Mouse (Mus musculus): Measurements from ENCODE around the gene Slc9b1. TPM values are rescaled to one million over a fixed set of nuclear protein-coding genes. Genes with fewer than 3 reads are reported as not detected.

The Slc9b1 gene
- polyA plus RNA-seq, 1 experiment from 2014 or later = not detected

DNA sequence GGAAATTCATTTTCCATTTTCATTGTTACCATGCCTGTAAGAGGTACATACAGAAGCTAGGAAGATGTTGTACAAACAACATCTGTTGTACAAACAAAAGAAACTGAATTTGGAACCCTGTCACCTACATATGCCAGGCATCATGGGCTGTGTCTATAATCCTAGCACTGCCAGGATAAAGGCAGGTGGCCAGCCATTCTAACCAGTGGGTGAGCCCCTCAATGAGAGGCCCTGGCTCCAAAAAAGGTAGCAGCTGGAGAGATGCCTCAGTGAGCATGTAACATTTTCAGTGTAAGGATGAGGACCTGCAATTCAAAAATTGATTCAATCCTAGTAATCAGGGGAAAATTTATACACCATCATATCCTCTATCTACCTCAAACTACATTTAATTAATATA, 1.2 kb downstream of the Slc9b1 start:
- H3K4me3 ChIP-seq (ENCODE audit: low read depth, low read length) = no peak overlapping the region
- no peaks in the 10 kb centered on the region for H3K4me1 ChIP-seq (ENCODE audit: control insufficient read depth, insufficient read depth, low read length)
- H3K36me3 ChIP-seq (ENCODE audit: control insufficient read depth, insufficient read depth, low read length) = no peaks in the 10 kb centered on the region
- H3K27me3 ChIP-seq (replicated peaks; ENCODE audit: control insufficient read depth, insufficient read depth, low read length) = no peaks in the 10 kb centered on the region
- no peak overlapping the region for H3K4me2 ChIP-seq (ENCODE audit: low read length)
- DNase-seq (ENCODE audit: low spot score) = no peak
- no peak overlapping the region for H3K9ac ChIP-seq (ENCODE audit: low read length)
- H3K9me3 ChIP-seq (replicated peaks; ENCODE audit: control insufficient read depth, low read length) = no peaks in the 10 kb centered on the region
- no peak overlapping the region for H3K27ac ChIP-seq (ENCODE audit: low read depth, low read length)
- ATAC-seq = no peak

- Histone ChIP-seq H3K27me3 (replicated peaks; ENCODE audit: control insufficient read depth, insufficient read depth, low read length) (no peaks in the 10 kb centered on the region), H3K4me3 (ENCODE audit: low read depth, low read length) (no peak overlapping the region), H3K4me1 (ENCODE audit: control insufficient read depth, insufficient read depth, low read length) (no peaks in the 10 kb centered on the region), H3K9me3 (replicated peaks; ENCODE audit: control insufficient read depth, low read length) (no peaks in the 10 kb centered on the region), H3K4me2 (ENCODE audit: low read length) (no peak overlapping the region), H3K27ac (ENCODE audit: low read depth, low read length) (no peak overlapping the region), H3K36me3 (ENCODE audit: control insufficient read depth, insufficient read depth, low read length) (no peaks in the 10 kb centered on the region), H3K9ac (ENCODE audit: low read length) (no peak overlapping the region)
- 97% methylated on average over 3 of the region's 3 CpGs for WGBS
- ATAC-seq = no peak
- DNase-seq (ENCODE audit: low spot score) = no peak
These were observed 4.0 kb downstream of the Slc9b1 start for GRCm38 (mm10) chr3:135351857-135352256.

GRCm38 (mm10) chr3:135357394-135357793, 9.6 kb downstream of the Slc9b1 start:
- ATAC-seq (no peak), DNase-seq (ENCODE audit: low spot score) (no peak)
- 95% methylated on average over 4 of the region's 4 CpGs for WGBS
- Histone ChIP-seq H3K9ac (ENCODE audit: low read length) (no peak overlapping the region), H3K36me3 (ENCODE audit: control insufficient read depth, insufficient read depth, low read length) (no peaks in the 10 kb centered on the region), H3K9me3 (replicated peaks; ENCODE audit: control insufficient read depth, low read length) (no peaks in the 10 kb centered on the region), H3K27ac (ENCODE audit: low read depth, low read length) (no peak overlapping the region), H3K4me1 (ENCODE audit: control insufficient read depth, insufficient read depth, low read length) (no peaks in the 10 kb centered on the region), H3K4me3 (ENCODE audit: low read depth, low read length) (no peak overlapping the region), H3K27me3 (replicated peaks; ENCODE audit: control insufficient read depth, insufficient read depth, low read length) (no peaks in the 10 kb centered on the region), H3K4me2 (ENCODE audit: low read length) (no peak overlapping the region)

DNA sequence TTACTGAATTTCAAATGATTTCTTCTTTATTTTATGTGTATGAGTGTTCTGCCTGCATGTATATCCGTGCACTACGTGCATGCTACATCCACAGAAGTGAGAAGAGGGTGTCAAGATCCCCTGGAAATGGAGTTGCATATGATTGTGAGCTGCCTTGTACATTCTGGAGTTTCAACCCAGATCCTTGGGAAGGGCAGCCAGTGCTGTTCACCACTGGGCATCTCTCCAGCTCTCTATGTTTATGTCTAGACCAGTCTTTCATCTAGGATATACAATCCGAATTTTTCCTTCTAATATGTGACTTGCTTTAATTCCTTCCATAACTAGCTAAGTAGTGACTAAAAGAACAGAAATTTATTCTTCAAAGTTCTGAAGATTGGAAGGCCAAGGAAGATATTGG, 28.0 kb downstream of the Slc9b1 start:
- Histone ChIP-seq H3K4me3 (ENCODE audit: low read depth, low read length) (no peak overlapping the region), H3K9ac (ENCODE audit: low read length) (no peak overlapping the region), H3K27ac (ENCODE audit: low read depth, low read length) (no peak overlapping the region), H3K4me2 (ENCODE audit: low read length) (no peak overlapping the region), H3K36me3 (ENCODE audit: control insufficient read depth, insufficient read depth, low read length) (no peaks in the 10 kb centered on the region), H3K27me3 (replicated peaks; ENCODE audit: control insufficient read depth, insufficient read depth, low read length) (no peaks in the 10 kb centered on the region), H3K4me1 (ENCODE audit: control insufficient read depth, insufficient read depth, low read length) (no peaks in the 10 kb centered on the region), H3K9me3 (replicated peaks; ENCODE audit: control insufficient read depth, low read length) (no peaks in the 10 kb centered on the region)
- no peak for ATAC-seq
- DNase-seq (ENCODE audit: low spot score) = no peak
- 80% methylated on average over 3 of the region's 3 CpGs for WGBS

DNA sequence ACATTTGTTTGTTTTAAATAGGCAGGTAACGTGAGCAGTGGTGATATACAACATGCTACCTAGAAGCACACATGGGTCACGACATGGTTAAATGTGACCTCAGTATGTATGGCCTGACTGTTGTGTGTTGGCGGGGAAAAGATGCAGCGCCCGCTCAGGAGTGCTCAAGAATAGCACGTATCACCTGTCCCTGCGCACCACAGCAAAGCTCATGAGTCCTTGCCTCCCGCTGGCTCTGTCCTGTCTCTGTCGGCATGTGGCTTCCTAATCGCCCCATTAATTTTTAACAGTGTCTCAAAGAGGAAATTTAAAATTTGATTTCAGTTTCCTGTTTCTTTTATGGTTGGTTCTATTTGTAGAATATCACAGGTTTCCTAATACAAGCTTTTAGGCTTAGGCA, 29.6 kb downstream of the Slc9b1 start:
- Histone ChIP-seq H3K9ac (ENCODE audit: low read length) (no peak overlapping the region), H3K9me3 (replicated peaks; ENCODE audit: control insufficient read depth, low read length) (no peaks in the 10 kb centered on the region), H3K4me1 (ENCODE audit: control insufficient read depth, insufficient read depth, low read length) (no peaks in the 10 kb centered on the region), H3K4me2 (ENCODE audit: low read length) (no peak overlapping the region), H3K36me3 (ENCODE audit: control insufficient read depth, insufficient read depth, low read length) (no peaks in the 10 kb centered on the region), H3K27me3 (replicated peaks; ENCODE audit: control insufficient read depth, insufficient read depth, low read length) (no peaks in the 10 kb centered on the region), H3K4me3 (ENCODE audit: low read depth, low read length) (no peak overlapping the region), H3K27ac (ENCODE audit: low read depth, low read length) (no peak overlapping the region)
- WGBS = 86% methylated on average over 10 of the region's 10 CpGs
- ATAC-seq (no peak), DNase-seq (ENCODE audit: low spot score) (no peak)

DNA sequence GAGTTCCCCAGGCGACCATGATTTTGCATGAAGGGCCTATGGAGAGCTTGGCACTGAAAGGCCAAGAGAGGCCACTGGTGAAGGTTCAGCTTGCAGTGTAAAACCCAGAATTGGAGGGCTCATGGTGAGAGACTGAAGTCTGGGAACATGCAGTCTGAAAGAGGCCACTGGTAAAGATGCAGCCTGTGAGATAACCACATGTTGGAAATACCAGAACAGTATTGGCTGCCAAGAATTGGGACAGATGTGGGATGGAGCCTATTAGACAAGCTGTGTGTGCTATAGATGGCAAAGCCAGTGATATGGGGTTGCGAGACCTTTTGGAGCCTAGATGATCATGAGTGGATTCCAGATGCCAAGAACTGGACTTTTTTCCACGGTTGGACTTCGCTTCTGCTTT, 32.0 kb downstream of the Slc9b1 start:
- no peak for DNase-seq (ENCODE audit: low spot score)
- WGBS = 97% methylated on average over 4 of the region's 4 CpGs

DNA sequence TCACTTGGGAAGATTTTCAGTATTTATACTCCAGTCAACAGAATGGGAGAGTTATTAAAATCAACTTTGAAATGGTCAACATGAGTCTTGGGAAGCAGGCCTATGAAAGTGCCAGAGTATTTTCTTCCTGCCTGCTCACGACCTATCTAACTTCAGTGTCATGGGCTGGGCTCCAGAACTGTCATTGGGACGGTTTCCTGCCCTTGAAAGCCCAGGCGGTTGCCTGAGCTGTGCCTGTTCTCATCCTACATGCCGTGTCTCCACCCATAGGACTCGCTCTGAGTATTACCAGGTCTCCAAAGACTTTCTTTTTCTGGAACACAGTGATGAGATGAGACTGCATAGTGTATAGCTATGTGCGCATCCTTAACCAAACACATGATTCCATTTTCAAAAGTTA, 45.4 kb downstream of the Slc9b1 start:
- no peaks in the 10 kb centered on the region for H3K9me3 ChIP-seq (replicated peaks; ENCODE audit: control insufficient read depth, low read length)

More for the DNA sequence above, 32.0 kb downstream of the Slc9b1 start:
- Histone ChIP-seq H3K27me3 (replicated peaks; ENCODE audit: control insufficient read depth, insufficient read depth, low read length) (no peaks in the 10 kb centered on the region), H3K9ac (ENCODE audit: low read length) (no peak overlapping the region), H3K4me1 (ENCODE audit: control insufficient read depth, insufficient read depth, low read length) (no peaks in the 10 kb centered on the region), H3K9me3 (replicated peaks; ENCODE audit: control insufficient read depth, low read length) (no peaks in the 10 kb centered on the region), H3K27ac (ENCODE audit: low read depth, low read length) (no peak overlapping the region), H3K36me3 (ENCODE audit: control insufficient read depth, insufficient read depth, low read length) (no peaks in the 10 kb centered on the region), H3K4me2 (ENCODE audit: low read length) (no peak overlapping the region), H3K4me3 (ENCODE audit: low read depth, low read length) (no peak overlapping the region)
- no peak for ATAC-seq

DNA sequence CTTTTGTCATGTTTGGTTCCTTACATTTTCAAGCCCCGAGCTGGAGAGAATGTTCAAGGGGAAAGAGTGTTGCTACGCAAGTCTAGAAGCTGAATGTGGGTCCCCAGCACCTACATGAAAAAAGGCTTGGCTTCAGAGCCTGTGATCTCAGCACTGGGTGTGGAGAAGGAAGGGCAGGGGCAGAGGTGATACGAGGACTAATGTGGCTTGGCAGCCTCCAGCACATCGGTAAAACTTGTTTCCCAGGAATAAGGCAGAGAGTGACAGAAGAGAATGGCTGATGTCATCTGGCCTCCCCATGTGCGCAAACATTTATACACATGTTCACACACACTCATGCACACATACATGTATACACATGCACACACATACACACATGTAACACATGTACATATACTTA, 47.3 kb downstream of the Slc9b1 start:
- 0 out of 2 replicates have a peak, but pooled peaks cover 3% of the 10 kb centered on the region for H3K4me1 ChIP-seq (ENCODE audit: control insufficient read depth, insufficient read depth, low read length)
- no peak overlapping the region for H3K4me2 ChIP-seq (ENCODE audit: low read length)
- H3K9me3 ChIP-seq (replicated peaks; ENCODE audit: control insufficient read depth, low read length) = no peaks in the 10 kb centered on the region
- DNase-seq (ENCODE audit: low spot score) (no peak), ATAC-seq (no peak)
- H3K27me3 ChIP-seq (replicated peaks; ENCODE audit: control insufficient read depth, insufficient read depth, low read length) = no peaks in the 10 kb centered on the region
- no peaks in the 10 kb centered on the region for H3K36me3 ChIP-seq (ENCODE audit: control insufficient read depth, insufficient read depth, low read length)
- no peak overlapping the region for H3K9ac ChIP-seq (ENCODE audit: low read length)
- no peak overlapping the region for H3K27ac ChIP-seq (ENCODE audit: low read depth, low read length)
- no peak overlapping the region for H3K4me3 ChIP-seq (ENCODE audit: low read depth, low read length)
- 88% methylated on average over 5 of the region's 5 CpGs for whole genome bisulfite sequencing

More for the DNA sequence above, 45.4 kb downstream of the Slc9b1 start:
- Histone ChIP-seq H3K27me3 (replicated peaks; ENCODE audit: control insufficient read depth, insufficient read depth, low read length) (no peaks in the 10 kb centered on the region), H3K27ac (ENCODE audit: low read depth, low read length) (no peak overlapping the region), H3K9ac (ENCODE audit: low read length) (no peak overlapping the region), H3K4me3 (ENCODE audit: low read depth, low read length) (no peak overlapping the region), H3K4me2 (ENCODE audit: low read length) (no peak overlapping the region), H3K4me1 (ENCODE audit: control insufficient read depth, insufficient read depth, low read length) (no peaks in the 10 kb centered on the region), H3K36me3 (ENCODE audit: control insufficient read depth, insufficient read depth, low read length) (no peaks in the 10 kb centered on the region)
- DNase-seq (ENCODE audit: low spot score) (no peak), ATAC-seq (no peak)
- 91% methylated on average over 6 of the region's 6 CpGs for WGBS

- 76% methylated on average over 6 of the region's 6 CpGs for WGBS
- ATAC-seq = no peak
- no peak for DNase-seq (ENCODE audit: low spot score)
These were observed 48.3 kb downstream of the Slc9b1 start for GRCm38 (mm10) chr3:135396081-135396480.

More at GRCm38 (mm10) chr3:135396081-135396480, 48.3 kb downstream of the Slc9b1 start:
- Histone ChIP-seq H3K36me3 (ENCODE audit: control insufficient read depth, insufficient read depth, low read length) (no peaks in the 10 kb centered on the region), H3K4me2 (ENCODE audit: low read length) (no peak overlapping the region), H3K27ac (ENCODE audit: low read depth, low read length) (no peak overlapping the region), H3K27me3 (replicated peaks; ENCODE audit: control insufficient read depth, insufficient read depth, low read length) (no peaks in the 10 kb centered on the region), H3K9ac (ENCODE audit: low read length) (no peak overlapping the region), H3K4me3 (ENCODE audit: low read depth, low read length) (no peak overlapping the region), H3K9me3 (replicated peaks; ENCODE audit: control insufficient read depth, low read length) (no peaks in the 10 kb centered on the region), H3K4me1 (ENCODE audit: control insufficient read depth, insufficient read depth, low read length) (0 out of 2 replicates have a peak, but pooled peaks cover 4% of the 10 kb centered on the region)
